Mouse (Mus musculus): ENCODE data around the gene Ankrd28. TPM values are rescaled to one million over a fixed set of nuclear protein-coding genes. Genes with fewer than 3 reads are reported as not detected.

The Ankrd28 gene
- polyA plus RNA-seq, 1 experiment = 6.5 TPM

DNA sequence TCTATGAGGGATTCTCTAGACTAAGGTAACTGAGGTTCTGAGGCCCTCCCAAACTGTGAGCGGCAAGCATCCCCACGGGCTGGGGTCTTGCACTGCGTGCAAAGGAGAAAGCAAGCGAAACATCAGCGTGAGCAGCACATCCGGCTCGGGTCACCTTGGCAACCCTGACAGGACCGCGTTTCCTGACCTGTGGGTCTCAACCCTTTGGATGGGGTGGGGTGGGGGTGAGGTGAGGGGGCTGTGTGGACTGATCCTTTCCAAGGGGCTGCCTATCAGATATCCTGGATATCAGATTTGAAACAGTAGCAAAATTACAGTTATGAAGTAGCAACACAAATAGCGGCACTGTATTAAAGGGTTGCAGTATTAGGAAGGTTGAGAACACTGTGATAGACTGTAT is 31.5 kb downstream of the Ankrd28 start:
- no peak overlapping the region for H3K4me2 ChIP-seq (ENCODE audit: low read depth)
- no peak overlapping the region for H3ac ChIP-seq (ENCODE audit: control insufficient read depth, insufficient read length)
- no peak for TF ChIP-seq MYOD1 (IDR thresholded peaks at IDR 0.05; ENCODE audit: control insufficient read depth in 1 of 3, insufficient read length in 2 of 3, low read depth in 2 of 3)
- no peak for TF ChIP-seq POLR2AphosphoS2 (IDR thresholded peaks at IDR 0.05; ENCODE audit: insufficient read length, low read depth)
- TF ChIP-seq TCF3 (IDR thresholded peaks at IDR 0.05; ENCODE audit: insufficient read length, low read depth) = no peak
- TF ChIP-seq SRF (IDR thresholded peaks at IDR 0.05; ENCODE audit: control insufficient read depth, insufficient read length, low read depth) = no peak
- TF ChIP-seq MAX (IDR thresholded peaks at IDR 0.05; ENCODE audit: low read depth) = no peak
- TF ChIP-seq MYOG (IDR thresholded peaks at IDR 0.05; ENCODE audit: control insufficient read depth in 1 of 3, insufficient read depth in 1 of 3, insufficient read length in 2 of 3, low read depth in 2 of 3) = no peak
- no peak for TF ChIP-seq POLR2A (IDR thresholded peaks at IDR 0.05; ENCODE audit: insufficient read length, low read depth)
- no peak for TF ChIP-seq USF1 (IDR thresholded peaks at IDR 0.05; ENCODE audit: low read depth)
- TF ChIP-seq E2F4 (IDR thresholded peaks at IDR 0.05; ENCODE audit: insufficient read depth) = no peak
- no peak for TF ChIP-seq TCF12 (IDR thresholded peaks at IDR 0.05; ENCODE audit: insufficient read depth, poor library complexity, severe bottlenecking)
- no peak for TF ChIP-seq REST (IDR thresholded peaks at IDR 0.05; ENCODE audit: insufficient read depth, insufficient read length)
- TF ChIP-seq CEBPB (IDR thresholded peaks at IDR 0.05; ENCODE audit: insufficient read depth, poor library complexity, severe bottlenecking) = no peak
- H3K36me3 ChIP-seq (ENCODE audit: control insufficient read depth, insufficient read depth) = no peaks in the 10 kb centered on the region
- peaks cover 10% of the 10 kb centered on the region for H3K79me2 ChIP-seq (ENCODE audit: control insufficient read depth, insufficient read depth)
- no peak overlapping the region for H3K4me3 ChIP-seq
- no peaks in the 10 kb centered on the region for H3K27me3 ChIP-seq (ENCODE audit: control insufficient read depth, insufficient read depth, insufficient read length)

DNA sequence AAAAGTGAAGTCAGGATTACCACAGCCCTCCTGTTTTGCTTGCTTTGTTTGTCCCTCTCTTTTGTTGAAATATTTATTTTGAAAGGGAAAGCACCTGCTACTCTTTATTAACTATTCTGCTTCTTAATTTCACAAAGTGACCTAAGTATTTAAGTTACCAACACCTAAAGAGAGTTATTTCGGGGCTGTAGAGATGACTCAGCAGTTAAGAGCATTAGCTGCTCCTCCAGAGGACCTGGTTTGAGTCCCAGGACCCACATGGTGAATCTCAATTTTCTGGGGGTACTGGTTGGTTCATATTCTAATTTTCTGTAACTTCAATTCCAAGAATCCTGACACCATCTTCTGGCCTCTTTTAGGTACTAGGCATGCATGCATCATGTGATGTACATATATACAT is 34.9 kb downstream of the Ankrd28 start:
- no peak overlapping the region for H3K4me3 ChIP-seq

DNA sequence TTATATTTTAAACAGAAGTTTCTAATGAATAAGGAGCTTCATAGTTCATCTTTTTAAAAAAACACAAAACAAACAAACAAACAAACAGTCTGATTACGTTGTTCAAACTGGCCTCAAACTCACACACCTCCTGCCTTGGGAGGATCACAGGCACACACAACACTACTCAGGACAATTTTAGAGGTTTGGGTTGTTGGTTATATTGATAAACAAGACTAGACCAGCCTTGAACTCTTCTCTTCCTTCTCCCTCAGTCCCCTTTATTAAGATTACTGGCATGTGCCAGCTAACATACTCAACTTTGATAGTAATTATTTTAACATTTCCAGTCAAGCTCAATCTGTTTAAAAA is 35.7 kb downstream of the Ankrd28 start:
- TF ChIP-seq CEBPB (IDR thresholded peaks at IDR 0.05; ENCODE audit: insufficient read depth, poor library complexity, severe bottlenecking) = no peak
- TF ChIP-seq POLR2AphosphoS2 (IDR thresholded peaks at IDR 0.05; ENCODE audit: insufficient read length, low read depth) = no peak
- no peak for TF ChIP-seq MYOG (IDR thresholded peaks at IDR 0.05; ENCODE audit: control insufficient read depth in 1 of 3, insufficient read depth in 1 of 3, insufficient read length in 2 of 3, low read depth in 2 of 3)
- no peak for TF ChIP-seq REST (IDR thresholded peaks at IDR 0.05; ENCODE audit: insufficient read depth, insufficient read length)
- no peak for TF ChIP-seq E2F4 (IDR thresholded peaks at IDR 0.05; ENCODE audit: insufficient read depth)
- no peak for TF ChIP-seq POLR2A (IDR thresholded peaks at IDR 0.05; ENCODE audit: insufficient read length, low read depth)
- no peak for TF ChIP-seq MYOD1 (IDR thresholded peaks at IDR 0.05; ENCODE audit: control insufficient read depth in 1 of 3, insufficient read length in 2 of 3, low read depth in 2 of 3)
- no peak for TF ChIP-seq SRF (IDR thresholded peaks at IDR 0.05; ENCODE audit: control insufficient read depth, insufficient read length, low read depth)
- no peak for TF ChIP-seq USF1 (IDR thresholded peaks at IDR 0.05; ENCODE audit: low read depth)
- TF ChIP-seq TCF12 (IDR thresholded peaks at IDR 0.05; ENCODE audit: insufficient read depth, poor library complexity, severe bottlenecking) = no peak
- TF ChIP-seq TCF3 (IDR thresholded peaks at IDR 0.05; ENCODE audit: insufficient read length, low read depth) = no peak
- no peak for TF ChIP-seq MAX (IDR thresholded peaks at IDR 0.05; ENCODE audit: low read depth)
- Histone ChIP-seq H3K36me3 (ENCODE audit: control insufficient read depth, insufficient read depth) (no peaks in the 10 kb centered on the region), H3K4me2 (ENCODE audit: low read depth) (no peak overlapping the region), H3K79me2 (ENCODE audit: control insufficient read depth, insufficient read depth) (peaks cover 10% of the 10 kb centered on the region), H3K27me3 (ENCODE audit: control insufficient read depth, insufficient read depth, insufficient read length) (no peaks in the 10 kb centered on the region), H3ac (ENCODE audit: control insufficient read depth, insufficient read length) (no peak overlapping the region), H3K4me3 (no peak overlapping the region)

More for the DNA sequence above, 34.9 kb downstream of the Ankrd28 start:
- TF ChIP-seq MYOG (IDR thresholded peaks at IDR 0.05; ENCODE audit: control insufficient read depth in 1 of 3, insufficient read depth in 1 of 3, insufficient read length in 2 of 3, low read depth in 2 of 3) = no peak
- TF ChIP-seq MAX (IDR thresholded peaks at IDR 0.05; ENCODE audit: low read depth) = no peak
- no peak for TF ChIP-seq TCF3 (IDR thresholded peaks at IDR 0.05; ENCODE audit: insufficient read length, low read depth)
- no peak for TF ChIP-seq CEBPB (IDR thresholded peaks at IDR 0.05; ENCODE audit: insufficient read depth, poor library complexity, severe bottlenecking)
- no peak for TF ChIP-seq REST (IDR thresholded peaks at IDR 0.05; ENCODE audit: insufficient read depth, insufficient read length)
- TF ChIP-seq MYOD1 (IDR thresholded peaks at IDR 0.05; ENCODE audit: control insufficient read depth in 1 of 3, insufficient read length in 2 of 3, low read depth in 2 of 3) = no peak
- no peak for TF ChIP-seq POLR2A (IDR thresholded peaks at IDR 0.05; ENCODE audit: insufficient read length, low read depth)
- TF ChIP-seq E2F4 (IDR thresholded peaks at IDR 0.05; ENCODE audit: insufficient read depth) = no peak
- TF ChIP-seq TCF12 (IDR thresholded peaks at IDR 0.05; ENCODE audit: insufficient read depth, poor library complexity, severe bottlenecking) = no peak
- TF ChIP-seq POLR2AphosphoS2 (IDR thresholded peaks at IDR 0.05; ENCODE audit: insufficient read length, low read depth) = no peak
- TF ChIP-seq SRF (IDR thresholded peaks at IDR 0.05; ENCODE audit: control insufficient read depth, insufficient read length, low read depth) = no peak
- no peak for TF ChIP-seq USF1 (IDR thresholded peaks at IDR 0.05; ENCODE audit: low read depth)
- Histone ChIP-seq H3K36me3 (ENCODE audit: control insufficient read depth, insufficient read depth) (no peaks in the 10 kb centered on the region), H3K79me2 (ENCODE audit: control insufficient read depth, insufficient read depth) (peaks cover 4% of the 10 kb centered on the region), H3ac (ENCODE audit: control insufficient read depth, insufficient read length) (no peak overlapping the region), H3K27me3 (ENCODE audit: control insufficient read depth, insufficient read depth, insufficient read length) (no peaks in the 10 kb centered on the region), H3K4me2 (ENCODE audit: low read depth) (no peak overlapping the region)

DNA sequence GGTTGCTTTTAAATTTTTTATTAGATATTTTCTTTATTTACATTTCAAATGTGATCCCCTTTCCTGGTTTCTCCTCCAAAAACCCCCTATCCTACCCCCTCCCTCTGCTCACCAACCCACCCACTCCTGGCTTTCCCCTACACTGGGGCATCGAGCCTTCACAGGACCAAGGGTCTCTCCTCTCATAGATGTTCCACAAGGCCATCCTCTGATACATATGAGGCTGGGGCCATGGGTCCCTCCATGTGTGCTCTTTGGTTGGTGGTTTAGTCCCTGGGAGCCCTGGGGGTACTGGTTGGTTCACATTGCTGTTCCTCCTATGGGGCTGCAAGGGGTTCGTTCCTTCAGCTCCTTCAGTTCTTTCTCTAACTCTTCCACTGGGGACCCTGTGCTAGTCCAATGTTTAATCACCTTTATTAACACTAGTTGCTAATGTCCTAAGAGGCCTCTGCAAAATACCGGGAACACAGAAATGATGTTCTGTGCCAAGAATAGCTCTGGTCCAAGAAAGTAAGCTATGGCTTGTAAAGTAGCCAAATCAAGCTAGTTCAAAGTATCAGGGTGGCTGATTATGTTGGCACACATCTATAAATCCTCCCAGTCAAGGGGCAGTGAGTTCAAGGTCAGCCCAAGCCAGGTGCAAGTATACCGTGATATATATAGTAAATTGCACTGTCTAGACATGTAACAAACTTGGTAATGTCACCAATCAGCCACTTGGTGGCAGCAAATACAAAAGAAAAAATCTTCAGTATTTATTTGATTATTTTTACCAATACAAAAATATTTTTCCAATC is 36.3 kb downstream of the Ankrd28 start:
- Histone ChIP-seq H3K4me3 (no peak overlapping the region), H3K36me3 (ENCODE audit: control insufficient read depth, insufficient read depth) (no peaks in the 10 kb centered on the region), H3K27me3 (ENCODE audit: control insufficient read depth, insufficient read depth, insufficient read length) (no peaks in the 10 kb centered on the region), H3K4me2 (ENCODE audit: low read depth) (no peak overlapping the region), H3ac (ENCODE audit: control insufficient read depth, insufficient read length) (no peak overlapping the region), H3K79me2 (ENCODE audit: control insufficient read depth, insufficient read depth) (peaks cover 10% of the 10 kb centered on the region)
- TF ChIP-seq POLR2AphosphoS2 (IDR thresholded peaks at IDR 0.05; ENCODE audit: insufficient read length, low read depth) (no peak), REST (IDR thresholded peaks at IDR 0.05; ENCODE audit: insufficient read depth, insufficient read length) (no peak), USF1 (IDR thresholded peaks at IDR 0.05; ENCODE audit: low read depth) (no peak), CEBPB (IDR thresholded peaks at IDR 0.05; ENCODE audit: insufficient read depth, poor library complexity, severe bottlenecking) (no peak), SRF (IDR thresholded peaks at IDR 0.05; ENCODE audit: control insufficient read depth, insufficient read length, low read depth) (no peak)

Data from myocyte (in vitro differentiated cells).